Mouse (Mus musculus) urinary bladder, adult 18-20 months (tissue): ENCODE data around the gene Vmn1r51.
"Not testable (repeated sequence)": the region's sequence is repeated elsewhere in the genome, so short reads cannot be mapped to it uniquely, and the experiment has no call there.

Experiments used
- DNase-seq, 2 experiments: peaks; one replicate each; pipeline ENCODE4 v3.0.0; 2022; ENCODE audit warnings: low spot score in 2 of 2, mixed read lengths in 2 of 2

Vmn1r51 gene

DNA sequence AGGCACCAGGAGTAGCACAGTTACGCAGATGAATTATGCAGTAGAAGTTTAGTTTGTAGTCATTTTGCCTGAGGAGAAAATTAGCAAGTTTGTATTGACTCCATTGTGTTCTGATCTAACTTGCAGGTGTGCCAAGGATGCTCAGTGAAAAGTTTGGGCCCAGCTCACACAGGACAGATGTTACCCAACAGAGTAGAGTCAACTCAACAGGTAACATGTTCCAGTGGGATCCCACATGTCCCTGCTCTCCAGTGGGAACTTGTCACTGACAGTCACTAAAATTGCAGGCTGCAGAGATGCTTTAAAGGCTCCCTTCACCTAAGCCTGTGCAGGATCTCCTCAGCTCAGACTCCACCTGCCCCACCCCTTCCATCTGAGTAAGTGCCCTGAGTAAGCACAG is at the start of gene Vmn1r51:
Gene Vmn1r51 (plus strand): TSS at position 301 of the 400 bp plus-strand sequence.
- DNase-seq = not testable (repeated sequence)

DNA sequence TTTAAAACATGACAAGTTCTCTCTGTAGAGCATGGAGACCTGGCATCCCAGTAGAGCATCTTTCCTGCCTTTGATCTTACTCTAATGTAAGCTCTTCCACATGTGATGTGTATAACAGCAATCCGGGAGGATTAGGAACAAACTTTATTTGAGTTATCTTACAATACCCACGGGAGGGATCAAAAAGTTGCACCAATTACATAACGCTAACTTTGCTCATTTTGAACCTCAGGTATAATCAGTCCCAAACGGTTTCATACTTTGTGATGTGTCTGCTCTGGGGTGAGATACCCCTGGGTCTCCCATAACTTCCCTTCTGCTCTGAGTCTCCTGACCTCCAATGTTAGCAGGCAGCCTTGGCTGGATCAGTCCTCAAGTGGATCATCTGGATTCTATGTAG is 44.0 kb upstream of the Vmn1r51 start, which contains the start of gene Vmn1r49:
Gene Vmn1r49 (minus strand): TSS at position 101 of the 400 bp plus-strand sequence.
- DNase-seq = no peak

- DNase-seq = no peak
Observed at GRCm38 (mm10) chr6:90100566-90100965, 21.8 kb upstream of the Vmn1r51 start.

DNA sequence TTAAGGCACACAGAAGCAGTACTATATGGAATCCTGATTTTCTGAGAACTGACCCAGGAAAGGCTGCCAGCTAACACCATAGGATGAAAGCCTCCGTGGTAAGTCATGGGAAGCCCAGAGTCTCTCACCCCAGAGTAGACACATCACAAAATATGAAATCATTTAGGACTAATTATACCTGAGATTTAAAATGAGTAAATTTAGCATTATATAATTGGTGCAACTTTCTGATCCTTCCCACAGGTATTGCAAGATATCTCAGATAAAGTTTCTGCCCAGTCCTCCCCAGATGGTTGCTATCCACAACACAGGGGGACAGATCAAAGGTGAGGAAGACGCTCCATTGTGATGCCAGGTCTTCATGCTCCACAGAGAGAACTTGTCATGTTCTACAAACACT is 21.3 kb upstream of the Vmn1r51 start, which contains the start of gene Vmn1r50:
Gene Vmn1r50 (plus strand): TSS at position 301 of the 400 bp plus-strand sequence.
- no peak for DNase-seq

- DNase-seq = no peak
Observed at GRCm38 (mm10) chr6:90160139-90160538, 37.7 kb downstream of the Vmn1r51 start.

DNA sequence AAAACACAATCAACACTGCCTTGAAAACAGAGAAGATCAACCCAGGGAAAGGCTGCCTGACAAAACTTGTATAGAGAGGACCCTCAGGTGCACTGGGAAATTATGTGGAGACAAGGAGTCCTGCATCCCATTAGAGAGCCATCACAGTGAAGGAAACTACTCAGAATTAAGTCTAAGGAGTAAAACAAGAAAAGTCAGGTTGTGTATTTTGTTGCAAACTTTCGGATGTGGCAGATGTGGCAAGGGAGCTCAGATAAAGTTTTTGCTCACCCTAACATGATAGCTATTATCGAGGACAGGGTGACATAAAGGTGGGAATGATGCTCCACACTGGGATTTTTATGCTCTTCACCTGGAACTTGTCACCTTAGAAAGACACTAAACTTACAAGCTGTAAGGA is 52.1 kb downstream of the Vmn1r51 start, which contains the start of gene Vmn1r52:
Gene Vmn1r52 (plus strand): TSS at position 301 of the 400 bp plus-strand sequence.
- DNase-seq = no peak
